Mouse (Mus musculus) hindbrain, embryonic 11.5 days (tissue): Measurements from ENCODE around the gene Ovca2. TPM values are rescaled to one million over a fixed set of nuclear protein-coding genes. Genes with fewer than 3 reads are reported as not detected.

Experiments used
- ATAC-seq: fragments of 200-750 bp; cut with Nextera tagmentation; 2 replicates; pipeline ENCODE4 v1.8.0; 2017; ENCODE audit warnings: mild to moderate bottlenecking, moderate TSS enrichment, moderate library complexity; ENCODE audit not compliant: low FRiP score
- DNase-seq: peaks from one replicate; pipeline ENCODE4 v3.0.0-alpha.2; 2015; ENCODE audit warnings: low spot score
- H3K27ac ChIP-seq: fragments of 300-500 bp; sonication (generic); 2 replicates; pipeline ENCODE4 v1.5.1; 2014; ENCODE audit warnings: mild to moderate bottlenecking, low read depth, low read length
- H3K27me3 ChIP-seq: fragments of 300-500 bp; sonication (generic); 2 replicates; pipeline ENCODE4 v1.6.1; 2014; ENCODE audit warnings: mild to moderate bottlenecking, low read length, moderate library complexity, mixed read lengths; ENCODE audit not compliant: control insufficient read depth, insufficient read depth
- H3K36me3 ChIP-seq: fragments of 300-500 bp; sonication (generic); 2 replicates; pipeline ENCODE4 v1.6.1; 2014; ENCODE audit warnings: mild to moderate bottlenecking, low read length, moderate library complexity, mixed read lengths; ENCODE audit not compliant: control insufficient read depth, insufficient read depth
- H3K4me1 ChIP-seq: fragments of 300-500 bp; sonication (generic); replicated peaks from 2 replicates; pipeline ENCODE4 v1.6.1; 2014; ENCODE audit warnings: low read length, mixed read lengths; ENCODE audit not compliant: control insufficient read depth, insufficient read depth
- H3K4me2 ChIP-seq: fragments of 300-500 bp; sonication (generic); replicated peaks from 2 replicates; pipeline ENCODE4 v1.6.1; 2014; ENCODE audit warnings: mild to moderate bottlenecking, low read depth, low read length
- H3K4me3 ChIP-seq: fragments of 300-500 bp; sonication (generic); 2 replicates; pipeline ENCODE4 v1.5.1; 2014; ENCODE audit warnings: low read depth, low read length
- H3K9ac ChIP-seq: fragments of 300-500 bp; sonication (generic); 2 replicates; pipeline ENCODE4 v1.6.1; 2014; ENCODE audit warnings: low read depth, low read length
- H3K9me3 ChIP-seq: fragments of 300-500 bp; sonication (generic); 2 replicates; pipeline ENCODE4 v1.6.1; 2016; ENCODE audit warnings: low read length; ENCODE audit not compliant: control insufficient read depth
- WGBS: fragments of 180-500 bp; shearing (Covaris S2); extraction: QIAGEN DNeasy Blood & Tissue Kit; methylation state at CpG from one replicate; pipeline ENCODE4 v1.1.7; 2014; 5-methylcytosine and 5-hydroxymethylcytosine counted together
- polyA plus RNA-seq: library from polyadenylated mRNA; unstranded; fragments of >200 nt; fragmentation: Nextera tagmentation; extraction: Ambion mirVana; gene quantifications from 2 replicates; pipeline ENCODE4 v1.2.1, GENCODE M21; 2014

Ovca2 gene
- polyA plus RNA-seq, 1 experiment from 2014 or later, result 31.0 TPM

- no peak overlapping the region for H3K4me2 ChIP-seq
- H3K36me3 ChIP-seq, result no peaks in the 10 kb centered on the region
- DNase-seq (no peak), ATAC-seq (no peak)
- H3K4me3 ChIP-seq, result no peak overlapping the region
- no peaks in the 10 kb centered on the region for H3K9me3 ChIP-seq
- H3K9ac ChIP-seq, result no peak overlapping the region
- peaks cover 3% of the 10 kb centered on the region; the same call in 1 of the 2 replicates for H3K4me1 ChIP-seq
- no peak overlapping the region for H3K27ac ChIP-seq
- H3K27me3 ChIP-seq, result no peaks in the 10 kb centered on the region
- 39% methylated on average over 3 of the region's 3 CpGs for WGBS
Observed at GRCm38 (mm10) chr11:75212876-75213275, 34.2 kb upstream of the Ovca2 start.

- no peak overlapping the region for H3K9ac ChIP-seq
- no peaks in the 10 kb centered on the region for H3K36me3 ChIP-seq
- DNase-seq (no peak), ATAC-seq (no peak)
- no peak overlapping the region for H3K4me3 ChIP-seq
- H3K9me3 ChIP-seq, result no peaks in the 10 kb centered on the region
- H3K4me1 ChIP-seq, result peaks cover 3% of the 10 kb centered on the region; the same call in 1 of the 2 replicates
- no peak overlapping the region for H3K4me2 ChIP-seq
- 47% methylated on average over 8 of the region's 8 CpGs for WGBS
- peak overlapping the region; percentile 39; the same call in 1 of the 2 replicates for H3K27ac ChIP-seq
- no peaks in the 10 kb centered on the region for H3K27me3 ChIP-seq
Observed at GRCm38 (mm10) chr11:75212031-75212667, 33.5 kb upstream of the Ovca2 start.

- Histone ChIP-seq H3K27ac (no peak overlapping the region), H3K9ac (no peak overlapping the region), H3K4me2 (no peak overlapping the region), H3K4me1 (peaks cover 3% of the 10 kb centered on the region; the same call in 1 of the 2 replicates), H3K4me3 (no peak overlapping the region), H3K27me3 (no peaks in the 10 kb centered on the region), H3K9me3 (no peaks in the 10 kb centered on the region), H3K36me3 (no peaks in the 10 kb centered on the region)
- 50% methylated on average over 6 of the region's 6 CpGs for WGBS
- no peak for DNase-seq
- no peak for ATAC-seq
Observed at GRCm38 (mm10) chr11:75210755-75211154, 32.1 kb upstream of the Ovca2 start.

GRCm38 (mm10) chr11:75210093-75210492, 31.5 kb upstream of the Ovca2 start:
- no peak overlapping the region for H3K4me3 ChIP-seq
- no peak overlapping the region for H3K27ac ChIP-seq
- peaks cover 3% of the 10 kb centered on the region; the same call in 1 of the 2 replicates for H3K4me1 ChIP-seq
- H3K27me3 ChIP-seq, result no peaks in the 10 kb centered on the region
- H3K36me3 ChIP-seq, result no peaks in the 10 kb centered on the region
- H3K4me2 ChIP-seq, result no peak overlapping the region
- H3K9me3 ChIP-seq, result no peaks in the 10 kb centered on the region
- WGBS, result 67% methylated on average over 4 of the region's 4 CpGs
- no peak for DNase-seq
- H3K9ac ChIP-seq, result no peak overlapping the region
- no peak for ATAC-seq

GRCm38 (mm10) chr11:75209363-75209762, 30.7 kb upstream of the Ovca2 start:
- no peak overlapping the region for H3K27ac ChIP-seq

GRCm38 (mm10) chr11:75206347-75206746, 27.7 kb upstream of the Ovca2 start:
- 76% methylated on average over 4 of the region's 4 CpGs for whole genome bisulfite sequencing
- H3K4me2 ChIP-seq, result no peak overlapping the region
- H3K36me3 ChIP-seq, result no peaks in the 10 kb centered on the region
- no peak overlapping the region for H3K4me3 ChIP-seq
- no peak for ATAC-seq
- no peaks in the 10 kb centered on the region for H3K9me3 ChIP-seq
- H3K9ac ChIP-seq, result no peak overlapping the region
- no peak overlapping the region for H3K27ac ChIP-seq
- no peak for DNase-seq
- no peaks in the 10 kb centered on the region for H3K27me3 ChIP-seq
- 0 out of 2 replicates have a peak, but pooled peaks cover 2% of the 10 kb centered on the region for H3K4me1 ChIP-seq

More at GRCm38 (mm10) chr11:75209363-75209762, 30.7 kb upstream of the Ovca2 start:
- WGBS, result 71% methylated on average over 4 of the region's 4 CpGs
- Histone ChIP-seq H3K9ac (no peak overlapping the region), H3K9me3 (no peaks in the 10 kb centered on the region), H3K4me3 (no peak overlapping the region), H3K4me2 (no peak overlapping the region), H3K27me3 (no peaks in the 10 kb centered on the region), H3K36me3 (no peaks in the 10 kb centered on the region), H3K4me1 (peaks cover 3% of the 10 kb centered on the region; the same call in 1 of the 2 replicates)
- DNase-seq (no peak), ATAC-seq (no peak)

GRCm38 (mm10) chr11:75204472-75204871, 25.8 kb upstream of the Ovca2 start:
- Histone ChIP-seq H3K36me3 (no peaks in the 10 kb centered on the region), H3K27me3 (peaks cover 4% of the 10 kb centered on the region; the same call in 1 of the 2 replicates), H3K4me3 (no peak overlapping the region), H3K27ac (no peak overlapping the region), H3K4me1 (0 out of 2 replicates have a peak, but pooled peaks cover 2% of the 10 kb centered on the region), H3K9ac (no peak overlapping the region), H3K4me2 (no peak overlapping the region), H3K9me3 (no peaks in the 10 kb centered on the region)
- 48% methylated on average over 9 of the region's 9 CpGs for WGBS
- ATAC-seq (no peak), DNase-seq (no peak)

- WGBS, result 90% methylated on average over 4 of the region's 4 CpGs
- Histone ChIP-seq H3K27me3 (peaks cover 4% of the 10 kb centered on the region; the same call in 1 of the 2 replicates), H3K27ac (no peak overlapping the region), H3K4me3 (no peak overlapping the region), H3K9ac (no peak overlapping the region), H3K4me2 (no peak overlapping the region), H3K9me3 (no peaks in the 10 kb centered on the region), H3K4me1 (0 out of 2 replicates have a peak, but pooled peaks cover 2% of the 10 kb centered on the region), H3K36me3 (no peaks in the 10 kb centered on the region)
- ATAC-seq (no peak), DNase-seq (no peak)
Observed at GRCm38 (mm10) chr11:75203926-75204325, 25.3 kb upstream of the Ovca2 start.

GRCm38 (mm10) chr11:75201721-75202120, 23.1 kb upstream of the Ovca2 start:
- Histone ChIP-seq H3K9ac (no peak overlapping the region), H3K9me3 (no peaks in the 10 kb centered on the region), H3K4me1 (0 out of 2 replicates have a peak, but pooled peaks cover 2% of the 10 kb centered on the region), H3K36me3 (no peaks in the 10 kb centered on the region), H3K4me2 (no peak overlapping the region), H3K27me3 (peaks cover 7% of the 10 kb centered on the region), H3K27ac (no peak overlapping the region), H3K4me3 (no peak overlapping the region)
- 66% methylated on average over 8 of the region's 8 CpGs for WGBS
- ATAC-seq (no peak), DNase-seq (no peak)
